Mouse (Mus musculus) intestine, embryonic 15.5 days (tissue): ENCODE data around the gene Yipf2. TPM values are rescaled to one million over a fixed set of nuclear protein-coding genes. Genes with fewer than 3 reads are reported as not detected.

Experiments
- ATAC-seq: fragments of 200-750 bp; cut with Nextera tagmentation; 2 replicates; pipeline ENCODE4 v1.8.0; 2017; ENCODE audit warnings: moderate TSS enrichment, moderate library complexity
- H3K27ac ChIP-seq: fragments of 300-500 bp; sonication (generic); 2 replicates; pipeline ENCODE4 v1.5.1; 2015; ENCODE audit warnings: mild to moderate bottlenecking, inconsistent platforms
- H3K27me3 ChIP-seq: fragments of 300-500 bp; sonication (generic); replicated peaks from 2 replicates; pipeline ENCODE4 v1.6.1; 2015; ENCODE audit warnings: inconsistent platforms
- H3K36me3 ChIP-seq: fragments of 300-500 bp; sonication (generic); 2 replicates; pipeline ENCODE4 v1.6.1; 2015; ENCODE audit warnings: inconsistent platforms
- H3K4me1 ChIP-seq: fragments of 300-500 bp; sonication (generic); replicated peaks from 2 replicates; pipeline ENCODE4 v1.6.1; 2015; ENCODE audit warnings: inconsistent platforms
- H3K4me2 ChIP-seq: fragments of 300-500 bp; sonication (generic); replicated peaks from 2 replicates; pipeline ENCODE4 v1.6.1; 2015; ENCODE audit warnings: mild to moderate bottlenecking, inconsistent platforms
- H3K4me3 ChIP-seq: fragments of 300-500 bp; sonication (generic); replicated peaks from 2 replicates; pipeline ENCODE4 v1.5.1; 2015; ENCODE audit warnings: inconsistent platforms
- H3K9ac ChIP-seq: fragments of 300-500 bp; sonication (generic); 2 replicates; pipeline ENCODE4 v1.6.1; 2015; ENCODE audit warnings: inconsistent platforms
- H3K9me3 ChIP-seq: fragments of 300-500 bp; sonication (generic); 2 replicates; pipeline ENCODE4 v1.6.1; 2016; ENCODE audit warnings: inconsistent platforms
- WGBS: fragments of 180-500 bp; shearing (Covaris S2); methylation state at CpG from one replicate; pipeline ENCODE4 v1.1.7; 2015; 5-methylcytosine and 5-hydroxymethylcytosine counted together
- polyA plus RNA-seq: library from polyadenylated mRNA; unstranded; fragments of >200 nt; fragmentation: Nextera tagmentation; extraction: Ambion mirVana; gene quantifications from 2 replicates; pipeline ENCODE4 v1.2.1, GENCODE M21; 2015

Gene Yipf2
- 25.2 and 34.3 TPM in 2 replicates for polyA plus RNA-seq

DNA sequence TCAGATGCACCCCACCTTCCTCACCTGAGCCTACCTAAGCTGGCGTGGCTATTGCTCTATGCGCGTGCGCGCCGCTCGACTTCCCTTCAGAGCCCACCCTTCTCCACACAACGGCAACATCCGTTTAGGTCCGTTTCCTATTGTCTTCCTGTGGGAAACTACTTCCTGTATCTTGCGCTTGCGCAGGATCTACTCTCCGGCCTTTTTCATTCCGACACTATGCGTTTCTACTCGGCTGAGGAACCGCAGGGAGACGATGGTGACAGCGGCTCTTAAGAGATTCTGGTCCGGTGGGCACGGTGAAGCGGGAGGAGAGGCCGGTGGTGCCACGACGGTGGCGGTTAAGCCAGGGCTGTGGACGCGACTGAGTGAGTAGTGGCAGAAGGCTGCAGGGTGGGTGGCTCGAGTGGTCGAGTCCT is at the start of gene Yipf2, which contains the start of gene Timm29:
Yipf2 (minus strand) TSS at position 126 of the 419 bp plus-strand sequence.
Timm29 (plus strand) TSS at position 20 of the 419 bp plus-strand sequence.
- peak within 1 kb of the TSS; percentile 71 for H3K9ac ChIP-seq
- no peaks in the 10 kb centered on the region for H3K27me3 ChIP-seq
- peaks cover 18% of the 10 kb centered on the region for H3K4me1 ChIP-seq
- H3K27ac ChIP-seq = peak within 1 kb of the TSS; percentile 77
- no peaks in the 10 kb centered on the region for H3K9me3 ChIP-seq
- ATAC-seq = peak; percentile 94
- H3K36me3 ChIP-seq = peaks cover 23% of the 10 kb centered on the region; the same call in 1 of the 2 replicates
- peak within 1 kb of the TSS; percentile 90 for H3K4me2 ChIP-seq
- under 1% methylated on average over 30 of the region's 30 CpGs for WGBS
- peak within 1 kb of the TSS; percentile 72 for H3K4me3 ChIP-seq

DNA sequence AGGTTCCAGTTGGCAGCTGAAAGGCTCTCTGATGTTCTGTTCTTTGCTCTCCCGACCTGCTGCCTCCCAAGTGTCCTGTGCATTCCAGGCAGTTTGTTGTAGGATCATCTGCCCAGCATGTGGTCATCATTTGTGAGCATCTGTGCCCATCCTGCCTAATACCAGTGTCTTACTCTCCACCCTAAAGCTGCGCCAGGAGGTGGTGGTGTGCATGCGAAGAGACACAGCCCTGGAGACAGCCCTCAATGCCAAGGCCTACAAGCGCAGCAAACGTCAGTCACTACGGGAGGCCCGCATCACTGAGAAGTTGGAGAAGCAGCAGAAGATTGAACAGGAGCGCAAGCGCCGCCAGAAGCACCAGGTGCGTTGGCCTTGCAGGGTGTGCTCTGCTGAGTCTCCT is 46.4 kb upstream of the Yipf2 start:
- H3K27me3 ChIP-seq = no peaks in the 10 kb centered on the region
- H3K4me2 ChIP-seq = no peak overlapping the region
- 96% methylated on average over 11 of the region's 11 CpGs for WGBS
- no peak overlapping the region for H3K9ac ChIP-seq
- no peaks in the 10 kb centered on the region for H3K4me1 ChIP-seq
- no peak overlapping the region for H3K27ac ChIP-seq
- H3K36me3 ChIP-seq = peaks cover 92% of the 10 kb centered on the region
- no peak overlapping the region for H3K4me3 ChIP-seq
- ATAC-seq = no peak
- no peaks in the 10 kb centered on the region for H3K9me3 ChIP-seq

DNA sequence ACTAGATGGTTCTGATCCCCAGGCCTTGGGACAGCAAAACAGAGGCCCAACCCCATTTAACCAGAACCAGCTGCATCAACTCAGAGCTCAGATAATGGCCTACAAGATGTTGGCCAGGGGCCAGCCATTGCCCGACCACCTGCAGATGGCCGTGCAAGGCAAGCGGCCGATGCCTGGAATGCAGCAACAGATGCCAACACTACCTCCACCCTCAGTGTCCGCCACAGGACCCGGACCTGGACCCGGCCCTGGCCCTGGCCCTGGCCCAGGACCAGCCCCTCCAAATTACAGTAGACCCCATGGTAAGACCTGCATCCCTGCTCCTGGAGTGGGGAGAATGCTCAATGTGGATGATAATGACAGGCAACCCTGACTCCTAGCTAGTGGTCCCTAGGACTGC is 43.0 kb upstream of the Yipf2 start:
- Histone ChIP-seq H3K9ac (no peak overlapping the region), H3K4me1 (no peaks in the 10 kb centered on the region), H3K27ac (no peak overlapping the region), H3K4me3 (no peak overlapping the region), H3K27me3 (no peaks in the 10 kb centered on the region), H3K36me3 (peaks cover 70% of the 10 kb centered on the region), H3K9me3 (no peaks in the 10 kb centered on the region), H3K4me2 (no peak overlapping the region)
- 68% methylated on average over 7 of the region's 7 CpGs for WGBS
- ATAC-seq = no peak

DNA sequence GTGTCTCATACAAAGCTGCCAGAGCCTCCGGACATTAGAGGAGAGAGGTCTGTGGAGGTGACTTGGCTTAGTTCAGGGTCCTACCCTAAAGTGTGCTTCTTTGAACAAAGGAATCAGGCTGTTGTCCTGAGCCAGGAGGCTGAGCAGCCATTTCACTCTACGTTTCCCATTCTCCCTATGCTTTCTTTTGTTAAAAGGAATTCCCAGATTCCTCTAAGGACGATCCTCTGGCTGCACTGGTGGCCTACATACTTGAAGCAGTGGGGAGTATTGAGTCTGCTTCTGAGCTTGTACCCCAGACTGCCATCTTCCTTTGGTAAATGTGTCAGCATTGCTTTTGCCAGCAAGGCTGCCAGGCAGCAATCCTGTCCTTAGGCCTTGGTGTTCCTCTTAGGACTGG is 40.5 kb upstream of the Yipf2 start:
- H3K27me3 ChIP-seq = no peaks in the 10 kb centered on the region
- peaks cover 48% of the 10 kb centered on the region for H3K36me3 ChIP-seq
- no peak overlapping the region for H3K27ac ChIP-seq
- H3K4me3 ChIP-seq = no peak overlapping the region
- H3K4me2 ChIP-seq = no peak overlapping the region
- no peak for ATAC-seq
- no peak overlapping the region for H3K9ac ChIP-seq
- H3K4me1 ChIP-seq = 0 out of 2 replicates have a peak, but pooled peaks cover 2% of the 10 kb centered on the region
- WGBS = 88% methylated on average over 3 of the region's 3 CpGs
- H3K9me3 ChIP-seq = no peaks in the 10 kb centered on the region

GRCm38 (mm10) chr9:21630673-21631072 is 38.0 kb upstream of the Yipf2 start:
- H3K4me1 ChIP-seq = 0 out of 2 replicates have a peak, but pooled peaks cover 2% of the 10 kb centered on the region
- ATAC-seq = no peak
- no peak overlapping the region for H3K4me2 ChIP-seq
- H3K36me3 ChIP-seq = peaks cover 25% of the 10 kb centered on the region
- H3K9ac ChIP-seq = no peak overlapping the region
- no peak overlapping the region for H3K27ac ChIP-seq
- H3K9me3 ChIP-seq = no peaks in the 10 kb centered on the region
- H3K4me3 ChIP-seq = no peak overlapping the region
- WGBS = 69% methylated on average over 3 of the region's 3 CpGs
- H3K27me3 ChIP-seq = no peaks in the 10 kb centered on the region

- Histone ChIP-seq H3K9ac (no peak overlapping the region), H3K9me3 (no peaks in the 10 kb centered on the region), H3K4me2 (no peak overlapping the region), H3K4me3 (no peak overlapping the region), H3K4me1 (0 out of 2 replicates have a peak, but pooled peaks cover 2% of the 10 kb centered on the region), H3K27me3 (no peaks in the 10 kb centered on the region), H3K36me3 (0 out of 2 replicates have a peak, but pooled peaks cover 4% of the 10 kb centered on the region), H3K27ac (no peak overlapping the region)
- ATAC-seq = no peak
- 76% methylated on average over 5 of the region's 5 CpGs for WGBS
Observed at GRCm38 (mm10) chr9:21627145-21627795, 34.6 kb upstream of the Yipf2 start.

- Histone ChIP-seq H3K9ac (no peak overlapping the region), H3K4me2 (no peak overlapping the region), H3K4me1 (0 out of 2 replicates have a peak, but pooled peaks cover 2% of the 10 kb centered on the region), H3K27me3 (no peaks in the 10 kb centered on the region), H3K4me3 (no peak overlapping the region), H3K36me3 (0 out of 2 replicates have a peak, but pooled peaks cover 4% of the 10 kb centered on the region), H3K9me3 (no peaks in the 10 kb centered on the region), H3K27ac (no peak overlapping the region)
- ATAC-seq = no peak
Observed at GRCm38 (mm10) chr9:21626571-21626970, 33.9 kb upstream of the Yipf2 start.

- no peak for ATAC-seq
- Histone ChIP-seq H3K4me1 (0 out of 2 replicates have a peak, but pooled peaks cover 2% of the 10 kb centered on the region), H3K36me3 (0 out of 2 replicates have a peak, but pooled peaks cover 4% of the 10 kb centered on the region), H3K27me3 (no peaks in the 10 kb centered on the region), H3K27ac (no peak overlapping the region), H3K9ac (no peak overlapping the region), H3K9me3 (no peaks in the 10 kb centered on the region), H3K4me2 (no peak overlapping the region), H3K4me3 (no peak overlapping the region)
- WGBS = 86% methylated on average over 10 of the region's 10 CpGs
Observed at GRCm38 (mm10) chr9:21625342-21626339, 33.0 kb upstream of the Yipf2 start.

DNA sequence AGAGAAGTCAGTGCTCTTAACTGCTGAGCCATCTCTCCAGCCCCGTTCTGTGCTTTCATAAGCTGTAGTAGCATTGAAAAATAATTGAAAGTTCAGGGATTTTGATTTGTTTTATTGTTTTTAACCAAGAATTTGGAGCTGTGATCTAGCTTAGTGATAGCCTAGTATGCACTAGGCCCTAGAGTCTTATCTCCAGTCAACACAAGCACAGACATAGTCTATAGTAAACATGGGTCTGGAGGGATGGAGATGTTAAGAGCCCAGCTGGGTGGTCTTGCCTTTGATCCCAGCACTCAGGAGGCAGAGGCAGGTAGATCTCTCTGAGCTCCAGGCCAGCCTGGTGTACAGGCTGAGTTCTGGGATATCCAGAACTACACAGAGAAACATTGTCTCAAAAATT is 30.0 kb upstream of the Yipf2 start:
- H3K9me3 ChIP-seq = no peaks in the 10 kb centered on the region
- ATAC-seq = no peak

DNA sequence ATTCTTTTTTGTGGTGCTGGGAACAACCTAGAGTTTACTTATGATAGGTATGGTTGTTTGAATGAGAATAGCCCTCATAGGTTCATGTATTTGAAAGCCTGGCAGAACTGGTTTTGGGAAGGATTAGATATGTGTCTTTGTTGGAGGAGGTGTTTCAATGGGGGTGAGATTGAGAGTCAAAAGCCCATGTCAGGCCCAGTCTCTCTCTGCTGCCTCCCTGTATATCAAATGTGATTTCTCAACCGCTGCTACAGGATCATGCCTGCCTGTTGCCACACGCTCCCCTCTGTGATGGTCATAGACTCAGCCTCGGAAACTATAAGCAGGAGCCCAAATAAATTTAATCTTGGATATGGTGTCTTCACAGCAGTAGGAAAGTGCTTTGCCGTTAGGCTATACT is 27.6 kb upstream of the Yipf2 start:
- H3K4me1 ChIP-seq = peaks cover 13% of the 10 kb centered on the region; the same call in 1 of the 2 replicates
- H3K27ac ChIP-seq = no peak overlapping the region
- no peaks in the 10 kb centered on the region for H3K36me3 ChIP-seq
- no peak for ATAC-seq
- 91% methylated on average over 4 of the region's 4 CpGs for WGBS
- no peak overlapping the region for H3K4me3 ChIP-seq
- H3K9me3 ChIP-seq = no peaks in the 10 kb centered on the region
- H3K9ac ChIP-seq = no peak overlapping the region
- H3K4me2 ChIP-seq = no peak overlapping the region
- H3K27me3 ChIP-seq = no peaks in the 10 kb centered on the region

More for the DNA sequence above, 30.0 kb upstream of the Yipf2 start:
- Histone ChIP-seq H3K4me2 (no peak overlapping the region), H3K36me3 (0 out of 2 replicates have a peak, but pooled peaks cover 4% of the 10 kb centered on the region), H3K4me1 (peaks cover 8% of the 10 kb centered on the region; the same call in 1 of the 2 replicates), H3K27ac (no peak overlapping the region), H3K27me3 (no peaks in the 10 kb centered on the region), H3K9ac (no peak overlapping the region), H3K4me3 (no peak overlapping the region)
- 88% methylated on average over 1 of the region's 1 CpGs for WGBS

GRCm38 (mm10) chr9:21617066-21617465 is 24.4 kb upstream of the Yipf2 start:
- Histone ChIP-seq H3K27ac (peak overlapping the region; percentile 97), H3K27me3 (no peaks in the 10 kb centered on the region), H3K4me1 (peaks cover 13% of the 10 kb centered on the region; the same call in 1 of the 2 replicates), H3K4me2 (peak overlapping the region; percentile 70), H3K9ac (peak overlapping the region; percentile 92), H3K4me3 (peak overlapping the region; percentile 92), H3K9me3 (no peaks in the 10 kb centered on the region), H3K36me3 (no peaks in the 10 kb centered on the region)
- WGBS = 8% methylated on average over 10 of the region's 10 CpGs
- no peak for ATAC-seq

GRCm38 (mm10) chr9:21616232-21616781 is 23.7 kb upstream of the Yipf2 start:
- H3K4me1 ChIP-seq = peaks cover 13% of the 10 kb centered on the region; the same call in 1 of the 2 replicates
- no peaks in the 10 kb centered on the region for H3K9me3 ChIP-seq
- WGBS = under 1% methylated on average over 56 of the region's 57 CpGs
- peak overlapping the region; percentile 97 for H3K27ac ChIP-seq
- peak overlapping the region; percentile 92 for H3K4me3 ChIP-seq
- H3K9ac ChIP-seq = peak overlapping the region; percentile 92
- H3K27me3 ChIP-seq = no peaks in the 10 kb centered on the region
- peak; percentile 76 for ATAC-seq
- H3K4me2 ChIP-seq = peak overlapping the region; percentile 70
- no peaks in the 10 kb centered on the region for H3K36me3 ChIP-seq
